Mouse (Mus musculus): ENCODE measurements at regions not wholly inside any gene's neighbourhood (a gene's known extent, or its start where the extent isn't known, plus 50 kb on each side); places are given as distances from the start of the nearest gene placed in this dataset.

- TF ChIP-seq CTCF (conservative IDR thresholded peaks at IDR 0.05; ENCODE audit: insufficient read depth, insufficient read length, low read depth, low read length) (no peak), POLR2A (IDR thresholded peaks at IDR 0.05; ENCODE audit: low read depth, low read length) (no peak)
These were observed 336.6 kb downstream of the Prdm2 start for GRCm38 (mm10) chr4:142876151-142876550.
